Mouse (Mus musculus) embryonic fibroblast, embryonic 13.5 days (primary cell): Measurements from ENCODE around the gene Ppp1r12c.

Experiments used
- CTCF ChIP-seq: IDR thresholded peaks from 2 replicates; pipeline ENCODE4 v1.5.1; 2011; ENCODE audit warnings: mild to moderate bottlenecking, control low read depth, low read length, moderate library complexity, borderline replicate concordance; ENCODE audit not compliant: insufficient read depth
- POLR2A ChIP-seq: IDR thresholded peaks from 2 replicates; pipeline ENCODE4 v1.6.1; 2011; ENCODE audit warnings: low read depth, mild to moderate bottlenecking, control low read depth, low read length, moderate library complexity

DNA sequence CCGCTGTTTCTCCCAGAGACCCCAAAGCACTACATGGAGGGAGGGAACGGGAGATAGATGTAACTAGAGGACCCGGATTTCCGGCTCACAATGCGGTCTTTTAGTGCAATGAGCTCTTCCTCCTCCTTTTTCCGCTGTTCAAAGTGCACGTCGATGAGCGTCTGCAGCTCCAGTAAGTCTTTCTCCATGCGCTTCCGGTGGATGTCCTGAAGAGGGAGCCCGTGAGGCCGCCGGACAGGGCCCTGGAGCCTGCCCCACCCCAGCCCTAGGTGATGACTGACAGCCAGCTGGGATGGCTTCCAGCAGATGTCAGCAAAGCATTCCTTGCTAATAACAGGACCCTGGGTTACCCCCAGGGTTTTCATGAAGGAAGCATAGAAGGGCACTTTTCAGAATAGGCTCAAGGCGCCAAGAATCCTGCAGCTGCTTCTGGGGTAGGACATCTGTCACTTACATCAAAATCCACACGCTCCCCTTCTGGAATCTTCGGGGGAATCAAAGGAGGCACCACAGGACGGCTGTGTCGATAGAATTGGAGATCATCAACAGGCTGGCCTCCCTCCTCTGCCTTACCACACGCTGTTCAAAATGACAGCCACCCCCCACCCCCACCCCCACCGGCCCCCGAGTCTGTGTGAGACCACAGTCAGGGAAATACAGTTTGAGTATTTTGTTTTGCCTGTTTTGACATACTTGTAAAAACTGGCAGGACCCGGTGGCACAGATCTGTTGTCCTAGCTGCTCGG is 8.6 kb upstream of the Ppp1r12c start:
- TF ChIP-seq CTCF (peak; percentile 40), POLR2A (no peak)
